Mouse (Mus musculus) kidney, adult 2 months (tissue): ENCODE measurements at regions not wholly inside any gene's neighbourhood (a gene's known extent, or its start where the extent isn't known, plus 50 kb on each side); places are given as distances from the start of the nearest gene placed in this dataset.

Experiments
- DNase-seq: peaks from one replicate; pipeline ENCODE4 v3.0.0; 2021
- H3K27ac ChIP-seq: fragments of 200-500 bp; 2 replicates; pipeline ENCODE4 v1.5.1; 2012; ENCODE audit warnings: low read depth, low read length, control low read depth, inconsistent platforms; ENCODE audit not compliant: insufficient read depth
- H3K27me3 ChIP-seq: fragments of 200-500 bp; replicated peaks from 2 replicates; pipeline ENCODE4 v1.6.1; 2012; ENCODE audit warnings: mild to moderate bottlenecking, moderate library complexity, low read length, inconsistent platforms; ENCODE audit not compliant: control insufficient read depth, insufficient read depth
- H3K36me3 ChIP-seq: fragments of 200-500 bp; 2 replicates; pipeline ENCODE4 v1.6.1; 2012; ENCODE audit warnings: mild to moderate bottlenecking, moderate library complexity, low read length, inconsistent platforms; ENCODE audit not compliant: control insufficient read depth, insufficient read depth
- H3K4me1 ChIP-seq: fragments of 200-500 bp; 2 replicates; pipeline ENCODE4 v1.6.1; 2011; ENCODE audit warnings: low read length; ENCODE audit not compliant: control insufficient read depth, insufficient read depth
- H3K4me3 ChIP-seq: fragments of 200-500 bp; 2 replicates; pipeline ENCODE4 v1.5.1; 2011; ENCODE audit warnings: mild to moderate bottlenecking, low read depth, low read length, control low read depth; ENCODE audit not compliant: insufficient read depth
- CTCF ChIP-seq: fragments of 200-500 bp; conservative IDR thresholded peaks from 2 replicates; pipeline ENCODE4 v1.5.1; 2011; ENCODE audit warnings: low read depth, mild to moderate bottlenecking, control low read depth, low read length, moderate library complexity, mixed read lengths; ENCODE audit not compliant: insufficient read depth, insufficient read length
- POLR2A ChIP-seq: fragments of 200-500 bp; IDR thresholded peaks from one replicate; pipeline ENCODE4 v1.6.1; 2011; ENCODE audit warnings: low read depth, low read length, control low read depth
- WGBS: fragments of 180-500 bp; shearing (Covaris S2); methylation state at CpG from one replicate; pipeline ENCODE4 v1.1.7; 2018; 5-methylcytosine and 5-hydroxymethylcytosine counted together

DNA sequence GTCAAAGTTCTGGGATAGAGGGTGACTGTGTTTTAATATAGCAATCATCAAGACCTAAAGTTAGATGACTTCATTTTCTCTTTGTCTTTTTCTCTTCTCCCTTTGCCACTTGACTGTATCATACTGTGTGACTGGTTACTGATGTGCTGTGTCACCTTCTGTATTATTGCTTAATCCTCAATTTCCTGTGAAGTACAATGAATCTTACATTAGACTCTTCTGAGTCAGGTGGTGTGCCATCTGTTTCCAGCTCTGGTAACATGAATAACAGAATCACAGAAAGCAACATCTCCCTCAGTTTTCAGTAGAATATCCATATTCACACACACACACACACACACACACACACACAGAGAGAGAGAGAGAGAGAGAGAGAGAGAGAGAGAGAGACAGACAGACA, 203.2 kb downstream of the Etv1 start:
- no peak overlapping the region for H3K27ac ChIP-seq
- no peaks in the 10 kb centered on the region for H3K36me3 ChIP-seq
- H3K4me3 ChIP-seq = no peak overlapping the region
- no peaks in the 10 kb centered on the region for H3K27me3 ChIP-seq
- no peak for DNase-seq
- no peaks in the 10 kb centered on the region for H3K4me1 ChIP-seq
- no peak for TF ChIP-seq CTCF
- no peak for TF ChIP-seq POLR2A

DNA sequence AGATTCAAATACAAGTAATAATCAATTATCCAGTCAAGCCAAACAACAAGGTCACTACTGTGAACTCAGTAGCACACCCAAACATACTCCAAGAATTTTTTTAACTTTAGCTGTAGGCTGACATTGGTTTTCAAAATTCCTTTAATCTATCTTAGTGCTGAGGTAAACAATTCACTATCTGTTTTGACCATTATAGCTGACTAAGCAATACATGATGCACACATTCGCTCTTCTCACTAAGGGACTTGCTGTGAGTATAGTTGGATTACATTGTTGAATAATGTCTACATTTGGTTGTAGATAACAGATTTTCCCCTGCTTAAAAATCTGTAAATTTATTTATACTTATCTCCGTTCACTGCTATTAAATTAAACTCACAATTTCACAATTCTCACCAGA, 206.7 kb downstream of the Etv1 start:
- DNase-seq = no peak
- Histone ChIP-seq H3K27ac (no peak overlapping the region), H3K4me1 (no peaks in the 10 kb centered on the region), H3K27me3 (no peaks in the 10 kb centered on the region), H3K36me3 (no peaks in the 10 kb centered on the region), H3K4me3 (no peak overlapping the region)
- 92% methylated on average over 2 of the region's 2 CpGs for WGBS
- TF ChIP-seq CTCF (no peak), POLR2A (no peak)

DNA sequence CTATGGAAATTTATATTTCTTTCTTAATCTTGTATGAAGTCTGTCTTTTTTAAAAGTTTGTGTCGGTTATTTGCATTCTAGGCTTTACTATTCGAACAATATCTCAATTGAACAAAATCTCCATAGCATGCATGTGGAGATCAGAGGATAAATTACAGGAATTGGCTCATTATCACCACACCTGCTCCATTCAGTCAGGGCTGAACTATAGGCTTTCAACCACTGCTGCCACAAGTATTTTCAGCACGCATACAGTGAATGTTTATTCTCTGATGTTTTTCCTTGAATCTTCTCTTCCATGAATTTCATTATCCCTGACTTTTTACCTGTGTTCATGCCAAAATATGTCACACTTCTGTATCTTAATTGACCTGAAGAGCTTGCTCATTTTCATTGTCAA, 207.2 kb downstream of the Etv1 start:
- no peak overlapping the region for H3K27ac ChIP-seq
- no peaks in the 10 kb centered on the region for H3K36me3 ChIP-seq
- no peaks in the 10 kb centered on the region for H3K4me1 ChIP-seq
- 90% methylated on average over 3 of the region's 3 CpGs for WGBS
- no peaks in the 10 kb centered on the region for H3K27me3 ChIP-seq
- no peak overlapping the region for H3K4me3 ChIP-seq
- TF ChIP-seq POLR2A (no peak), CTCF (no peak)
- no peak for DNase-seq

DNA sequence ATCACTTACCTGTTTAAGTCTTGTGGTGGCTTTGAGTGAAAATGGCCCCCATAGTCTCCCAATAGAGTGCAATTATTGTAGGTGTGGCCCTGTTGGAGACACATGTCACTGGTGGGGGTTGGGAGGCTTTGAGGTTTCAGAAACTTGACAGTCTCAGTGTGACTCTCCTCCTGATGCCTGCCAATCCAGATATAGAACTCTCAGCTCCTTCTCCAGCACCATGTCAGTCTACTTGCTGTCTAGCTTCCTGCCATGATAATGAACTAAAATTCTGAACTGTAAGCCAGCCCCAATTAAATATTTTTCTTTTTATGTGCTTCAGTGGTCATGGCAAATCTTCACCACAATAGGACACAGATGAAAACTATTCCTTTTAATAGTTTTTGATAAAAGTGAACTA, 208.1 kb downstream of the Etv1 start:
- Histone ChIP-seq H3K27ac (no peak overlapping the region), H3K4me1 (no peaks in the 10 kb centered on the region), H3K27me3 (no peaks in the 10 kb centered on the region), H3K4me3 (no peak overlapping the region), H3K36me3 (no peaks in the 10 kb centered on the region)
- TF ChIP-seq POLR2A (no peak), CTCF (no peak)
- no peak for DNase-seq

DNA sequence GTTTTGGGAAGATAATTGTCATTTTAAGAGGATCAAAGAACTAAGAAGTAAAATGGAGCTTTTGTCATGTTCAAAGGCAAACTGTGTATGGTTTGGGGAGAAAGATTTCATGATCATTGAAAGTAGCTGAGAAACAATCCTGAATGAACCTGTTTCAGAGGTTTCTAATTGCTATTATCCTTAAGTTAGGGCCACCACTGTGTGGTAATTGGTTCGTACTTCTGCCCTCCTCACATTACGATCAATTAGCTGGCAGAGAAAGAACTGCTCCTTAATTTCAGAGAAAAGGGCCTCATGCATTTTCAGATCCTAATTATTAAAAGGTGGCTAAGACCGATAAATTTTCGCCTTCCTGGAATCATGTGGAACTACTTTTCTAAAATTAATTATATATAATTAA, 208.6 kb downstream of the Etv1 start:
- Histone ChIP-seq H3K27ac (no peak overlapping the region), H3K36me3 (no peaks in the 10 kb centered on the region), H3K4me1 (no peaks in the 10 kb centered on the region), H3K27me3 (no peaks in the 10 kb centered on the region), H3K4me3 (no peak overlapping the region)
- no peak for DNase-seq
- 87% methylated on average over 4 of the region's 4 CpGs for WGBS
- no peak for TF ChIP-seq POLR2A
- no peak for TF ChIP-seq CTCF

DNA sequence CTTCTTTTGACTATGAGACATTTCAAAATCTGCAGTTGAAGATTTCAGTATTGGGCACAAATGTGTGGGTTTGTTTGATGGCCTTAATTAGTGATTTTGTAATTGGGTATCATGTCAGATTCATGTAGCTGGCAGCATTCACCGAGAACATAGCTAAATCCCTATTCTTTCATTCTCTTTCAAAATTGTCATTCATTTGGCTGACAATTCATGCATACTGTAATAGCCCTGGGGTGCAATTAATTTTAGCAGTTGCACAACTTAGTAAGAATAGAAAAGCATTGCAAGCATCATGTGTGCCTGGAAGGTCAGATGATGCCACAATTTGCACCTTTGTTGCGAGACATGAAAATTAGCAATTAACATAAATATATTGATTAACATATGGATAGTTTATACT, 248.0 kb downstream of the Etv1 start:
- 85% methylated on average over 2 of the region's 2 CpGs for WGBS

DNA sequence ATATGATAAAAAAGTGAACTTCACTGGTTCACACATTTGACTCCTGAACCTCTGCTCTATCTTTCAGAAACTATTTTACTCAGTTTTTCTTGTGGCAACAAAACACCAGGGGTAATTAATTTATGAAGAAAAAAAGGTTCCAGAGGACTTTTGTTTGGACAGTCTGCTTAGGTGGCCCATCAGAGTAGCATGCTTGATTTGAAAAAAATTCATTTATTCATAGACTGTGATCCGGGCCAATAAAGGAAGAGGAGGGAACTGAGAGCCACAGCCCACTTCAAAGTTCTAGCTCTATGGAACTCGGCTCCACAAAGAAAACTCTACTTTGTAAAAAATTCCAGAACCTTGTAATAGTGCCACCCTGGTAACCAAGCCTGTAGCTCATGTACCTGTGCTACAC, 248.8 kb downstream of the Etv1 start:
- H3K27ac ChIP-seq = no peak overlapping the region
- no peak overlapping the region for H3K4me3 ChIP-seq
- DNase-seq = no peak
- WGBS = 80% methylated on average over 2 of the region's 2 CpGs
- H3K36me3 ChIP-seq = no peaks in the 10 kb centered on the region
- no peaks in the 10 kb centered on the region for H3K27me3 ChIP-seq
- no peaks in the 10 kb centered on the region for H3K4me1 ChIP-seq
- TF ChIP-seq CTCF (no peak), POLR2A (no peak)

More for the DNA sequence above, 248.0 kb downstream of the Etv1 start:
- TF ChIP-seq CTCF = no peak
- TF ChIP-seq POLR2A = no peak
- Histone ChIP-seq H3K4me3 (no peak overlapping the region), H3K4me1 (no peaks in the 10 kb centered on the region), H3K27me3 (no peaks in the 10 kb centered on the region), H3K36me3 (no peaks in the 10 kb centered on the region), H3K27ac (no peak overlapping the region)
- no peak for DNase-seq

DNA sequence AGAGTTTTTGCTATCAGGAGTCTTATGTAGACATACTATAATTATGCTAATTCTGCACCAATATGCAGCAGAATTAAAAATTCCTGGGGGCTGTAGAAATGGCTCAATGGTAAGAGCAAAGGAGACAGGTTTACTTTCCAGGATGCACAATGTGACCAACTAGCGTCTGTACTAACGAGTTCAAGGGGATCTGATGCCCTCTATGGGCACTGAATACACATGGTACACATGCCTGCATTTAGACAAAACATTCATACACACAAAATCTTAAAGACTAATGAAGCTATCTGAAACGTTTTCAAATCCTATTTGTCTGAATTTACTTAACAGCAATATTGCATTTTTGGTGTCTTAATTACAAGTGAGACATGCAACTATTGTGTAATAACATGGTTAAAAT, 254.8 kb downstream of the Etv1 start:
- Histone ChIP-seq H3K4me1 (no peaks in the 10 kb centered on the region), H3K4me3 (no peak overlapping the region), H3K36me3 (no peaks in the 10 kb centered on the region), H3K27me3 (no peaks in the 10 kb centered on the region), H3K27ac (no peak overlapping the region)
- TF ChIP-seq POLR2A (no peak), CTCF (no peak)
- no peak for DNase-seq
- 67% methylated on average over 3 of the region's 3 CpGs for whole genome bisulfite sequencing
